Mouse (Mus musculus): Measurements from ENCODE around the gene Il21. TPM values are rescaled to one million over a fixed set of nuclear protein-coding genes. Genes with fewer than 3 reads are reported as not detected.
A peak's percentile ranks its signal among the peaks of the same experiment; 100 is the strongest.

Il21 gene
- total and polyA plus RNA-seq, 3 experiments: not detected

DNA sequence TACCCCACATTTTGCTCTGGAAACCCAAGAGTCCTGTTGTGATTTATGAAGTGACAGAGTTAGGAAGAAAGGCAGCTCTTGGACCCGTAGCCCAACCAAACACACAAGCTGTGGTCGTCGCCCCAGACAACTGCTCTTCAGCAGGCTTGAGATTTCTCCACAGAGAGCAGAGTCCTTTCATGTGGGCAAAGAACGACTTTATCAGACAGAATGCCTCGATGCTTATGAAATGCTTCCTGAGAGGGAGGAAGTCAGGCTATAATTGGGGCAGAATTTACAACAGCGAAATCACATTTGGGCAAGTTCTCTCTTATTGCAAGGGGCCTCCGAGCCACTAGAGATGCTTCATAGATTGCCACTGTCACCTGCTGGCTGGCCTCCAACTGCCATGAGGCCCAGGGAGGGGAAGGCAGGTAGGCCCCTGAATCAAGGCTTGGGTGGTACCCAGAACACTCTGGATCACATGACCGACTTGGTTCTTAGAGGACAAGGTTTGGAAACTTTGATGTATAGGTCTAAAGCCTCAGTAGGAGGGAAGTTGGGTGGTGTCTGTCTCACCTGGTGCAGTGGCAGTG, 27.1 kb downstream of the Il21 start:
- DNase-seq (ENCODE audit: extremely low read depth): no peak
- H3K27me3 ChIP-seq (replicated peaks): no peaks in the 10 kb centered on the region
- H3K4me2 ChIP-seq (ENCODE audit: insufficient read depth, low read depth, poor library complexity, severe bottlenecking): no peak overlapping the region
- TF ChIP-seq JUND (conservative IDR thresholded peaks at IDR 0.05; ENCODE audit: low read depth, low read length) (no peak), CHD2 (IDR thresholded peaks at IDR 0.05; ENCODE audit: low read length) (no peak), IRF4 (IDR thresholded peaks at IDR 0.05; ENCODE audit: low read depth, low read length) (no peak), NRF1 (IDR thresholded peaks at IDR 0.05; ENCODE audit: low read depth, low read length) (no peak)
- dilution Hi-C loops (cut with MboI; ENCODE audit: extremely low pct_ligation_motif_present, extremely low pct_unique_long_range_greater_than_20kb, low sequenced_read_pairs) (no loop called here), in situ Hi-C loops (cut with MboI; ENCODE audit: low pct_ligation_motif_present, low pct_unique_long_range_greater_than_20kb, low sequenced_read_pairs) (loop anchor here (10.0 kb wide), 1 partner anchor 561 kb away; no protein-coding TSS in a partner anchor)
- H3K4me3 ChIP-seq (replicated peaks in 1 of 3; ENCODE audit: low read depth in 2 of 3, low read length in 2 of 3, poor library complexity in 1 of 3): no peak overlapping the region
- no peaks in the 10 kb centered on the region for H3K36me3 ChIP-seq (replicated peaks in 1 of 2; ENCODE audit: control insufficient read depth in 1 of 2, insufficient read depth in 1 of 2, low read length in 1 of 2)
- no peak overlapping the region for H3K9ac ChIP-seq (ENCODE audit: insufficient read depth, low read depth)
- H3K4me1 ChIP-seq (ENCODE audit: control insufficient read depth in 1 of 2, insufficient read depth in 2 of 2): 0 out of 4 replicates have a peak, but pooled peaks cover 0 to 2% of the 10 kb centered on the region in 2 experiments
- no peaks in the 10 kb centered on the region for H3K79me2 ChIP-seq (replicated peaks; ENCODE audit: control insufficient read depth, extremely low read depth, insufficient read depth, poor library complexity, severe bottlenecking)
- no peaks in the 10 kb centered on the region for H3K9me3 ChIP-seq (replicated peaks; ENCODE audit: low read length)
- no peak overlapping the region for H3K27ac ChIP-seq (ENCODE audit: insufficient read depth, low read depth)

DNA sequence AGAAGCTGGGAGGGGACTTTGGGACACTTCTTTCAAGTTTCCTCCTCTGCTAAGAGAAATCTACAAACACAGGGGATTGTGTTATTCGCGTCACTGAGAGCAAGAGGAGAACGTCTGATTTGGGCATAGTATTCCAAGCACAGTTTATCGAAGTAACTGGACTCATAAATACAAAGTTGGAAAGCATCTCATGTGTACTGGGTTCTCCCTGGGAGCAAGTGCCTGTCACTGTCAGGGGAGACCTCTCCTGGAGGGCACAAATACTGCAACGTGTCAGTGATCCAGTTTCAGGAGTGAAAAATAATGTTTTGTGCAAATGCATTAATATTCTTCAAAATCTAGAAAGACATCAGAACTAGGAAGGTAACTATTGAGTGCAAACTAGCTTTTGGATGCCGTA, 27.9 kb downstream of the Il21 start:
- Histone ChIP-seq H3K27me3 (replicated peaks) (no peaks in the 10 kb centered on the region), H3K79me2 (replicated peaks; ENCODE audit: control insufficient read depth, extremely low read depth, insufficient read depth, poor library complexity, severe bottlenecking) (no peaks in the 10 kb centered on the region), H3K9ac (ENCODE audit: insufficient read depth, low read depth) (peak overlapping the region; percentile 27), H3K27ac (ENCODE audit: insufficient read depth, low read depth) (no peak overlapping the region), H3K4me2 (ENCODE audit: insufficient read depth, low read depth, poor library complexity, severe bottlenecking) (peak overlapping the region; percentile 90), H3K4me1 (ENCODE audit: control insufficient read depth in 1 of 2, insufficient read depth in 2 of 2) (0 out of 4 replicates have a peak, but pooled peaks cover 0 to 2% of the 10 kb centered on the region in 2 experiments), H3K36me3 (replicated peaks in 1 of 2; ENCODE audit: control insufficient read depth in 1 of 2, insufficient read depth in 1 of 2, low read length in 1 of 2) (no peaks in the 10 kb centered on the region), H3K9me3 (replicated peaks; ENCODE audit: low read length) (no peaks in the 10 kb centered on the region), H3K4me3 (replicated peaks in 1 of 3; ENCODE audit: low read depth in 2 of 3, low read length in 2 of 3, poor library complexity in 1 of 3) (peak overlapping the region; percentile 46 to 63 (median 57))
- in situ Hi-C loops (cut with MboI; ENCODE audit: low pct_ligation_motif_present, low pct_unique_long_range_greater_than_20kb, low sequenced_read_pairs): loop anchor here (5.0 to 10.0 kb wide), 2 partner anchors 122 to 560 kb away; no protein-coding TSS in a partner anchor
- peak; percentile 64 for DNase-seq (ENCODE audit: extremely low read depth)
- TF ChIP-seq NRF1 (IDR thresholded peaks at IDR 0.05; ENCODE audit: low read depth, low read length) (no peak), TBP (conservative IDR thresholded peaks at IDR 0.05; ENCODE audit: low read depth, low read length) (0 out of 2 replicates have a peak, but pooled peaks have one; percentile 22), KAT2A (IDR thresholded peaks at IDR 0.05; ENCODE audit: insufficient replicate concordance, low read length) (no peak), CTCF (conservative IDR thresholded peaks at IDR 0.05 in 1 of 2, IDR thresholded peaks at IDR 0.05 in 1 of 2; ENCODE audit: low read depth in 2 of 2, low read length in 2 of 2) (peak; percentile 60 to 84; a peak in 3 of 4 replicates), SMC3 (IDR thresholded peaks at IDR 0.05; ENCODE audit: low read depth, low read length) (peak; percentile 76), TCF12 (IDR thresholded peaks at IDR 0.05; ENCODE audit: low read depth, low read length) (no peak), MAFK (IDR thresholded peaks at IDR 0.05; ENCODE audit: insufficient replicate concordance, low read length) (0 out of 2 replicates have a peak, but pooled peaks have one; percentile 3), ZKSCAN1 (IDR thresholded peaks at IDR 0.05; ENCODE audit: borderline replicate concordance, low read depth, low read length) (no peak), UBTF (IDR thresholded peaks at IDR 0.05; ENCODE audit: low read depth, low read length) (no peak), PAX5 (IDR thresholded peaks at IDR 0.05; ENCODE audit: low read length) (no peak), MXI1 (IDR thresholded peaks at IDR 0.05; ENCODE audit: low read depth, low read length) (no peak; the same call in 1 of the 2 replicates), MAZ (IDR thresholded peaks at IDR 0.05; ENCODE audit: low read depth, low read length) (no peak), MEF2A (IDR thresholded peaks at IDR 0.05; ENCODE audit: borderline replicate concordance, low read depth, low read length) (no peak), POLR2A (IDR thresholded peaks at IDR 0.05; ENCODE audit: low read depth, low read length) (no peak), SIN3A (IDR thresholded peaks at IDR 0.05; ENCODE audit: low read length) (peak; percentile 51; the same call in 1 of the 2 replicates), IRF4 (IDR thresholded peaks at IDR 0.05; ENCODE audit: low read depth, low read length) (peak; percentile 37; the same call in 1 of the 2 replicates), ZMIZ1 (IDR thresholded peaks at IDR 0.05; ENCODE audit: low read depth, low read length) (no peak), RAD21 (IDR thresholded peaks at IDR 0.05; ENCODE audit: low read depth, low read length) (peak; percentile 77), JUND (conservative IDR thresholded peaks at IDR 0.05; ENCODE audit: low read depth, low read length) (no peak), MYC (IDR thresholded peaks at IDR 0.05; ENCODE audit: low read depth, low read length) (no peak), JUN (IDR thresholded peaks at IDR 0.05; ENCODE audit: insufficient read depth, low read depth, low read length) (no peak)
- dilution Hi-C loops (cut with MboI; ENCODE audit: extremely low pct_ligation_motif_present, extremely low pct_unique_long_range_greater_than_20kb, low sequenced_read_pairs): no loop called here
